Mouse (Mus musculus) lung, adult 2 months (tissue): ENCODE results near the gene Clpb. TPM values are rescaled to one million over a fixed set of nuclear protein-coding genes. Genes with fewer than 3 reads are reported as not detected.

Experiments
- DNase-seq: peaks from one replicate; pipeline ENCODE4 v3.0.0; 2022
- H3K4me1 ChIP-seq: fragments of 200-500 bp; 2 replicates; pipeline ENCODE4 v1.6.1; 2011; ENCODE audit warnings: low read length; ENCODE audit not compliant: control insufficient read depth, insufficient read depth
- H3K4me3 ChIP-seq: fragments of 200-500 bp; replicated peaks from 2 replicates; pipeline ENCODE3; 2011; ENCODE audit warnings: low read depth, mild to moderate bottlenecking, control low read depth, low read length; ENCODE audit errors: extremely low read depth
- CTCF ChIP-seq: fragments of 200-500 bp; IDR thresholded peaks from 2 replicates; pipeline ENCODE4 v1.5.1; 2011; ENCODE audit warnings: mild to moderate bottlenecking, low read length, control low read depth; ENCODE audit not compliant: insufficient read depth
- POLR2A ChIP-seq: fragments of 200-500 bp; IDR thresholded peaks from 2 replicates; pipeline ENCODE4 v1.6.1; 2011; ENCODE audit warnings: low read depth, mild to moderate bottlenecking, control low read depth, low read length, borderline replicate concordance; ENCODE audit errors: extremely low read depth
- WGBS: fragments of 180-500 bp; shearing (Covaris S2); methylation state at CpG from one replicate; pipeline ENCODE4 v1.1.7; 2018; 5-methylcytosine and 5-hydroxymethylcytosine counted together
- polyA plus RNA-seq: library from polyadenylated mRNA; depleted of rRNA; stranded (reverse); fragments of >200 nt; gene quantifications from 2 replicates; pipeline ENCODE4 v1.2.3, GENCODE M21; 2012

Clpb gene
- polyA plus RNA-seq, 1 experiment, result 15.5 TPM

- 91% methylated on average over 7 of the region's 7 CpGs for WGBS
- no peaks in the 10 kb centered on the region for H3K4me1 ChIP-seq
- no peak for TF ChIP-seq POLR2A
- no peak for TF ChIP-seq CTCF
- no peak for DNase-seq
- no peak overlapping the region for H3K4me3 ChIP-seq
Observed at GRCm38 (mm10) chr7:101770051-101770450, 106.6 kb downstream of the Clpb start.

DNA sequence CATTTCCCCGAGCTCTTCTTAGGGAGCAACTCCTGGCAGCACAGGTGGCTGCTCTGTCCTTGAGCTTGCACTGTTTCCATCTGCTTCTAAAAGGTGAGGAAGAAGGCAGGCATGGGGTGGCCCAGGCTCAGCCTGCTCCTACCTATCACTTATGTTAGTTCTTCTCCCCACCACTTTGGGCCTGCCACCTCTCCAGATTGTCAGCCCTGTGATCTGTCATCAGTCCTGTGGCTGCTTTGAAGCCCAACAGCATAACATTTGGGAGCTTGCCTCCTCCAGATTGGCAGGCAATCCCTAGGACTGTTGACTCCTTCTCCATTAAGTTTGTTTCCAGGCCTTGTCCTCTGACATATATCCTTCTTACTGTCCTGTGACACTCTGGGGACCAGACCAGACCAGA, 108.2 kb downstream of the Clpb start:
- WGBS, result 77% methylated on average over 1 of the region's 1 CpGs

GRCm38 (mm10) chr7:101772687-101773086, 109.3 kb downstream of the Clpb start:
- no peak overlapping the region for H3K4me3 ChIP-seq
- 69% methylated on average over 8 of the region's 8 CpGs for WGBS
- TF ChIP-seq POLR2A (no peak), CTCF (no peak)
- DNase-seq, result no peak
- no peaks in the 10 kb centered on the region for H3K4me1 ChIP-seq

More for the DNA sequence above, 108.2 kb downstream of the Clpb start:
- TF ChIP-seq CTCF, result no peak
- TF ChIP-seq POLR2A, result no peak
- Histone ChIP-seq H3K4me3 (no peak overlapping the region), H3K4me1 (no peaks in the 10 kb centered on the region)
- DNase-seq, result no peak

DNA sequence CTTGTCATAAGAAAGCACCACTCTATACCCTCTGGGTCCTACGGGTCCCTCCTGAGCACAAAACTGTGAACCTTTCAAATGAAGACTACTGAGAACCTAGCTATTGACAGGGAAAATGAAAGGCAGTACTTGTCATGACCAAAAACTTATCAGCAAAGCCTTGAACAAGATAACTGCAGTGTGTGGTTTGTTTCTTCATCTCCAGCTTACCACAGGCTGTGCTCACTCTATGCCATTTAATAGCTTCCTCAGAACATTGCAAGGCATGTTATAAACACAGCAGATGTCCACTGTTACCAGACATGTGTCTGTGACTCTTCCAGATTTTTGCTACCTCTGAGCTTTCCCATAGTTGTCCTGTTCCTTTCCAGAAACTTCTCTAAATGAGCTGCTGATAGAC, 113.6 kb downstream of the Clpb start:
- DNase-seq, result no peak
- Histone ChIP-seq H3K4me1 (no peaks in the 10 kb centered on the region), H3K4me3 (no peak overlapping the region)
- WGBS, result 91% methylated on average over 1 of the region's 1 CpGs
- TF ChIP-seq CTCF, result no peak
- TF ChIP-seq POLR2A, result no peak

DNA sequence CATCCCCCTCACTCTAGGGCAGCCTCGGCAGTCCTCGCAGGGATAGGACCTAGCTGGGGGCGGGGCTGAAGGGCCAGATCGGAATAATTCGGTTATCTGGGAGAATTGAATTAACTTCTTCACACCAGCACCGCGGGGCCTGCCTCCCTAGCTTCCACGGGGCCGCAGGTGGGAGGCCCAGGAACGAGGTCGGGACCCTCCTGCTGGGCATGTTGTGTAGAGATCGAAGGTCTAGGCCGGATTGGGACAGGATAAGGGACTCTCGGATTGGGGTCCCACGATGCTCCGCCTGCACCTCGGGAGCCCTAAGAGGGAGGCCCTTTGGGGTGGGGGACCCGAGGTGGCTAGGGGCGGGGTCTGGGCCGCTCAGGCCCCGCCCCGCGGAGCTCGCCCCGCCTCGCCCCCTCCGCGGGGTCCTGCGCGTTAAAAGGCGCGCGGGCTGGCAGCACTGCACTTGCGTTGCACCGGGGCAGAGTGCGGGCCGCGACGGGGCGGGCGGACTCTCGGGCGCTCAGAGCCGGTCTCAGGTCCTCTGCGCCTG, 154.5 kb downstream of the Clpb start, which contains the start of gene Phox2a:
TSS of gene Phox2a (plus strand) at position 453 of the 541 bp plus-strand sequence.
- Histone ChIP-seq H3K4me1 (peaks cover 4% of the 10 kb centered on the region; the same call in 1 of the 2 replicates), H3K4me3 (no peak within 1 kb of the TSS)
- WGBS, result 2% methylated on average over 45 of the region's 45 CpGs
- TF ChIP-seq POLR2A, result no peak
- no peak for TF ChIP-seq CTCF
- no peak for DNase-seq

GRCm38 (mm10) chr7:101820295-101821030, 157.0 kb downstream of the Clpb start:
- H3K4me3 ChIP-seq, result no peak overlapping the region
- TF ChIP-seq CTCF, result no peak
- TF ChIP-seq POLR2A, result no peak
- 7% methylated on average over 35 of the region's 35 CpGs for WGBS
- peaks cover 4% of the 10 kb centered on the region; the same call in 1 of the 2 replicates for H3K4me1 ChIP-seq
- DNase-seq, result no peak

GRCm38 (mm10) chr7:101821571-101822501, 158.4 kb downstream of the Clpb start:
- TF ChIP-seq POLR2A, result 0 out of 2 replicates have a peak, but pooled peaks have one; percentile 3
- TF ChIP-seq CTCF, result no peak
- H3K4me3 ChIP-seq, result peak overlapping the region; percentile 8
- DNase-seq, result peak; percentile 59
- WGBS, result under 1% methylated on average over 68 of the region's 71 CpGs
- H3K4me1 ChIP-seq, result peaks cover 4% of the 10 kb centered on the region; the same call in 1 of the 2 replicates

DNA sequence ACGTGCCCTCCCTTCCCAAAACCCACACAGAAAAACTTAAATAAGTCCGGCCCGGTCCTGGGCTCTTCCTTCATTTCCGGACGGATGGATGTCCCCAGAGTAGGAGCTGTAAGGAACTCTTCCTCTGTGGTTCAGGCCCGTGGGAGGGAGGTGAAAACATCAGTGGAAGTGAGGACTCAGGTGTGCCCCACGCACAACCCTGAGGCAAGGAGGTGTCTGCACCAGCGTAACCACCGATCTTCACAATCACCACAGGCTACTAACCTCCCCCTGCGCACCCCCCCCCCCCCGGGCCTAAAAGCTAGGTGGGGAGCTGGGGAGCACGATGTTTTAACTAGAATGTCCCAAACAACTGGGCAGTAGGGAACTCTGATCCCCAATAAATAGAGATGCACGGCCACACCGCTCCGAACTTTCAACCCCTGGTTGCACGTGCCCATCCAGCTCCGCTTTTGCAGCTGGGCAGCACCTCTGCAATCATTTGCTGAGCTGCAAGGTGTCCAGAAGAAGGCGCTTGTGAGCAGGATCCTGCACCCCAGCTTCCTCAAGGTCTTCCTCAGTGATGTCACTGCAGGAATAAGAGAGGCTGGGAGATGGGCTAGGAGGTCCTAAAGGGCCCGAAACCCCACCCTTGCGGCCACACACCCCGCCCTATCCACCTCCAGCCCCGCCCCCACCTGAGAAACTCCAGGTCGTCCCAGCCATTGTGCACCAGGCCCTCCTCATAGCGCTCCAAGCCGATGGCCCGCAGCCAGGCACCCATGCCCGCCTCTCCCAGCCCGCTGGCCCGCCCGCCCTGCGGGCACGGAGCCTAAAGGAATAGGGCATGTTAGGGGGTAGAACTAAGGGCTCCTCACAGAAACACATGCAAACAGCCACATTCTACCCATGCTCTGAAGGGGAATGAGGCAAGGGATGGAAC, 159.7 kb downstream of the Clpb start:
- peak; percentile 40 for DNase-seq
- TF ChIP-seq CTCF (peak; percentile 50; the same call in 1 of the 2 replicates), POLR2A (no peak)
- Histone ChIP-seq H3K4me1 (peaks cover 4% of the 10 kb centered on the region; the same call in 1 of the 2 replicates), H3K4me3 (no peak overlapping the region)
- WGBS, result 56% methylated on average over 32 of the region's 32 CpGs
